In genomic region chr16:91352084-91352562, GRCm38 (mm10) we compare ENCODE assay signal across 9 mouse cellular contexts. TPM values are rescaled to one million over a fixed set of nuclear protein-coding genes. Genes with fewer than 3 reads are reported as not detected.
DNase-seq lines count a peak whose midpoint lies in the region; ATAC-seq and TF ChIP-seq lines count a peak whose summit lies in the region.
"Had no signal": no experiment of that assay in that cellular context is flagged by ENCODE, and none has a peak within 500 bp of the region (broad histone marks: within the 10 kb centered on the region; RNA-seq: fewer than 3 reads in every experiment).

No protein-coding gene starts in this region.

- no peaks in the 10 kb centered on the region for H3K27me3 ChIP-seq in kidney, adult 2 months (replicated peaks; ENCODE audit: control insufficient read depth, insufficient read depth, low read length)
- peaks cover 30% of the 10 kb centered on the region for H3K27me3 ChIP-seq in limb, embryonic 10.5 days (ENCODE audit: low read depth, poor library complexity, severe bottlenecking)
- H3K27me3 ChIP-seq in midbrain, embryonic 16.5 days (ENCODE audit: control insufficient read depth, insufficient read depth, low read depth, low read length), result peaks cover 20% of the 10 kb centered on the region

- no peak overlapping the region for H3K27ac ChIP-seq in kidney, adult 2 months (ENCODE audit: insufficient read depth, low read depth, low read length)
- no peak overlapping the region for H3K27ac ChIP-seq in limb, embryonic 10.5 days
- no peak overlapping the region for H3K27ac ChIP-seq in midbrain, embryonic 16.5 days (ENCODE audit: low read length)
- H3K27ac ChIP-seq: neural tube, embryonic 13.5 days had no signal

- peak; percentile 67 for ATAC-seq in midbrain, embryonic 16.5 days

- no peak overlapping the region for H3K4me2 ChIP-seq in midbrain, embryonic 16.5 days (ENCODE audit: low read length)
- H3K4me2 ChIP-seq: neural tube, embryonic 13.5 days had no signal

- WGBS in kidney, adult 2 months, result 3% methylated on average over 7 of the region's 7 CpGs
- 9% methylated on average over 7 of the region's 7 CpGs for WGBS in limb, embryonic 10.5 days
- under 1% methylated on average over 7 of the region's 7 CpGs for WGBS in midbrain, embryonic 16.5 days

- H3K9me3 ChIP-seq in limb, embryonic 10.5 days (replicated peaks), result no peaks in the 10 kb centered on the region
- H3K9me3 ChIP-seq in midbrain, embryonic 16.5 days (replicated peaks; ENCODE audit: control insufficient read depth, low read length, poor library complexity, severe bottlenecking), result no peaks in the 10 kb centered on the region
- H3K9me3 ChIP-seq: neural tube, embryonic 13.5 days had no signal

- no peak for TF ChIP-seq POLR2A in kidney, adult 2 months (IDR thresholded peaks at IDR 0.05; ENCODE audit: low read depth, low read length)

- peak; percentile 72 for DNase-seq in kidney, adult 2 months
- DNase-seq in kidney, adult 11 months, result no peak
- peak; percentile 81 to 84 for DNase-seq in cerebellum, adult 18-20 months
- DNase-seq in forelimb bud, embryonic 11.5 days (ENCODE audit: low read depth, low spot score), result peak; percentile 77
- DNase-seq in induced T-regulatory cell, adult 2 months (ENCODE audit: low read depth), result peak; percentile 86
- peak; percentile 84 for DNase-seq in limb, embryonic 10.5 days (ENCODE audit: low spot score)
- peak; percentile 87 to 94 for DNase-seq in spleen, postnatal 4 days (ENCODE audit: low spot score in 2 of 2)

- no peak overlapping the region for H3K9ac ChIP-seq in midbrain, embryonic 16.5 days (ENCODE audit: low read depth, low read length)
- H3K9ac ChIP-seq: neural tube, embryonic 13.5 days had no signal

- H3K36me3 ChIP-seq in kidney, adult 2 months (ENCODE audit: control insufficient read depth, insufficient read depth, low read length), result no peaks in the 10 kb centered on the region
- H3K36me3 ChIP-seq in limb, embryonic 10.5 days, result no peaks in the 10 kb centered on the region
- H3K36me3 ChIP-seq in midbrain, embryonic 16.5 days (ENCODE audit: control insufficient read depth, insufficient read depth, low read length), result no peaks in the 10 kb centered on the region
- H3K36me3 ChIP-seq: neural tube, embryonic 13.5 days had no signal

- peak; percentile 76 for TF ChIP-seq CTCF in kidney, adult 2 months (conservative IDR thresholded peaks at IDR 0.05; ENCODE audit: insufficient read depth, insufficient read length, low read depth, low read length)

- no peaks in the 10 kb centered on the region; the same call in 1 of the 2 replicates for H3K4me1 ChIP-seq in kidney, adult 2 months (ENCODE audit: control insufficient read depth, insufficient read depth, low read length)
- no peaks in the 10 kb centered on the region for H3K4me1 ChIP-seq in limb, embryonic 10.5 days
- H3K4me1 ChIP-seq in midbrain, embryonic 16.5 days (ENCODE audit: control insufficient read depth, insufficient read depth, low read length), result peaks cover 4% of the 10 kb centered on the region; the same call in 1 of the 2 replicates

- H3K4me3 ChIP-seq in kidney, adult 2 months (ENCODE audit: insufficient read depth, low read depth, low read length), result no peak overlapping the region
- H3K4me3 ChIP-seq in limb, embryonic 10.5 days, result no peak overlapping the region
- no peak overlapping the region for H3K4me3 ChIP-seq in midbrain, embryonic 16.5 days (ENCODE audit: low read depth, low read length)
- H3K4me3 ChIP-seq: neural tube, embryonic 13.5 days had no signal

RNA-seq across cellular contexts. Expression of gene Ifnar2, which starts 20.5 kb away (rescaled TPM):
- 54.5 and 57.1 TPM in 2 replicates for polyA plus RNA-seq in kidney, adult 2 months (2012; rRNA removed)
- 33.0 and 35.3 TPM in 2 replicates for polyA plus RNA-seq in limb, embryonic 10.5 days (2016; fragmentation: Nextera tagmentation; extraction: Ambion mirVana)
- polyA plus RNA-seq in midbrain, embryonic 16.5 days (2015; fragmentation: Nextera tagmentation; extraction: Ambion mirVana), result 35.4 and 38.7 TPM in 2 replicates

RNA-seq across cellular contexts. Expression of gene Gm21970, which starts 39.4 kb away (rescaled TPM):
- polyA plus RNA-seq in kidney, adult 2 months (2012; rRNA removed), result not detected in 2 replicates
- polyA plus RNA-seq in limb, embryonic 10.5 days (2016; fragmentation: Nextera tagmentation; extraction: Ambion mirVana), result not detected in 2 replicates
- polyA plus RNA-seq in midbrain, embryonic 16.5 days (2015; fragmentation: Nextera tagmentation; extraction: Ambion mirVana), result not detected in 2 replicates
- polyA plus RNA-seq: neural tube, embryonic 13.5 days had no signal

RNA-seq across cellular contexts. Expression of gene Il10rb, which starts 53.8 kb away (rescaled TPM):
- polyA plus RNA-seq in kidney, adult 2 months (2012; rRNA removed), result 65.8 and 66.0 TPM in 2 replicates
- 7.0 TPM in 2 replicates for polyA plus RNA-seq in limb, embryonic 10.5 days (2016; fragmentation: Nextera tagmentation; extraction: Ambion mirVana)
- polyA plus RNA-seq in midbrain, embryonic 16.5 days (2015; fragmentation: Nextera tagmentation; extraction: Ambion mirVana), result 10.4 and 11.1 TPM in 2 replicates
